Mouse (Mus musculus) R1 (cell line): ENCODE data around the gene Mogs.

Experiments
- DNase-seq: peaks from one replicate; pipeline ENCODE4 v3.0.0-alpha.2; 2018; ENCODE audit warnings: low read depth, low spot score

The Mogs gene

DNA sequence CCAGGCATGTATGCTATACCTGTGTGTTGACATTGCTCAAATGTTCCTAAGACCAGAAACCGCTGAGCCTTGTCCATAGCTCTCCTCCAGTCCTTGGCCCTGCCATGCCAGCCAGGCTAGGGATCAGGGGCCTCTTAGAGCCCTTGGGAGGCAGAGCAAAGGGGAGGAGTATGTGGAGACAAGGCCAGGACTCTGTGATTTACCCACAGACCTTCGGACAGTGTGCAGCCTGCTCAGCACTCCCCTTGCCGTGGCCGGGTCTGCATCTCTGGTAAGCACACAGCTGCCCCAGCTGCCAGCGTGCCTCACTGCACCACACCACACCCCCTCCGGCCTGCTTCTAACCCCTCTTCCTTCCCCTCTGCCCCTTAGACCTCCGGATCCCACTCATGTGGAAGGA lies 32.0 kb downstream of the Mogs start:
- no peak for DNase-seq

DNA sequence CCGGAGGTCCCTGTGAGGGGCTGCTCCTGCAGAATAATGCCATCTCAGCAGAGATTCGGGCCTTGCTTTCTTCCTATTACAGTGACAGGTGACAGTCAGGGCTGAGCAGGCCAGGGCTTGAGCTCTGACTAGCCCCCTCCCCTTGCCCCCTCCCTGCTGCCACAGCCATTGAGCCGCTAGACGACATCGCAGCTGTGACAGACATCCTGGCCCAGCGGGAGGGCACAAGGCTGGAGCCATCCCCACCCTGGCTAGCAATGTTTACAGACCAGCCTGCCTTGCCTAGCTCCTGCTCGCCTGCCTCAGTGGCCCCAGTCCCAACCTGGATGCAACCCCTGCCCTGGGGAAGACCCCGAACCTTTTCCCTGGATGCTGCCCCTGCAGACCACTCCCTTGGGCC lies 36.4 kb downstream of the Mogs start:
- DNase-seq, result no peak

DNA sequence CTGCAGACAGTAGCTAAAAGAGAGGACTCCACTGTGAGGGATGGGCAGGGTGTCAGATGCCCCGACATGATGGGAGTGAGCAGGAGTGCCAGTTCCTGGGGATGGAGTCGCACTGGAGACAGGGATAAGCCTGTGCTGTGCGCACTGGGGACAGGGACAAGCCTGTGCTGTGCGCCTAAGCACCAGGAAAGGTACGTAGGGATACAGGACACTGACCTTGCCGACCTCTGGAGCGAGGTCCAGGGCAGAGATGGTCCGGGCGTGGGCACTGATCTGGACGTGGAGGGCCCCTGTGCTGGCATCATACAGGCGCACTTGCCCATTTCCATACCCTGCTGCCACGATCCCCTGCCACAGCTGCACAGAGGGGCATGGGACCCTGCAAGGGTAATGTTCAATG lies 37.7 kb downstream of the Mogs start:
- no peak for DNase-seq

DNA sequence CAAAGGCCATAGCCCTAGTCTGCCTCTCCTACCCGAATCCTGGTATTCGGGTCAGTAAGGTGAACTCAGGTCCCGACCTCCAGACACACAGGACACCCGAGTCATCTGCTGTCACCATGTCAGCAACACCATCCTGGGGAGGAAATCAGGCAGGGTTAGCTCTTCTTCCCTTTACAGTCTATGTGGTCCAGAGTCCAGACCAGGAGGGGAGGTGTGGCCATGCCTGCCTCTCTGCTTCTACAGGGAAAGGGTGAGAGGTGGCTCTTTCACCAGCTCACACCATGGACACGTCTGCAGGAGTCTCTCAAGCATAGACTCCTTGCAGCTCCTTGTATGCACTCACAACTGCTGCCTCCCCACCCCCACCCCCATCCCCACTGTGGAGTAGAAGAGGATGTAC lies 38.2 kb downstream of the Mogs start:
- DNase-seq, result no peak

DNA sequence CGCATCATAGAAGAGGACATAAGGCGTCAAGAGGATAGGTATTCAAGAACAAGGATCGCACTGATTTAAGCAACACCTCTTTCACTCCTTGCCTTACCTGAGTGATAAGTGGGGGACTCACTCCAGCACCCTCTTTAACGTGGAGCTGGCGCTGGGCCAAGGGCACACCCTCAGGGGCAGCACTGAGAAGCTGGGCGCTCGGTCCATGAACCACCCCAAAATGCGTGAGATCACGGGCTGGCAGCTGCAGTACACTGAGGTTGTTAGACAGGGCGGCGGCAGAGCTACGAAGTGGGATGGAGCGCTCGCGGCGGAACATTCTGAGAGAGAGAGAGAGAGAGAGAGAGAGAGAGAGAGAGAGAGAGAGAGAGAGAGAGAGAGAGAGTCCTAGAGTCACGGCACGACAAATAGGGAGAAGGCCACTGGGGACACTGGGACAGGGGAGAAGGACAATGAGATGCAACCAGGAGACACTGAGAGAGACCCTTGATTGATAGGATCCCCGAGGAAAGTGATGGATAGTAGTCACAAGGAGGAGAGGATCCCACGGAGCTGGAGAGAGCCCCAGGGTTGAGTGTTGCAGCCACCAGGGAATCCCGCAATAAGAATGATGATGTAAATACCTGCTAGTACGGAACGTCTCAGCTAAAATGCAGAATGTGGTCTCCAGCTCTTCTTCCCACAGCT lies 40.4 kb downstream of the Mogs start:
- no peak for DNase-seq

DNA sequence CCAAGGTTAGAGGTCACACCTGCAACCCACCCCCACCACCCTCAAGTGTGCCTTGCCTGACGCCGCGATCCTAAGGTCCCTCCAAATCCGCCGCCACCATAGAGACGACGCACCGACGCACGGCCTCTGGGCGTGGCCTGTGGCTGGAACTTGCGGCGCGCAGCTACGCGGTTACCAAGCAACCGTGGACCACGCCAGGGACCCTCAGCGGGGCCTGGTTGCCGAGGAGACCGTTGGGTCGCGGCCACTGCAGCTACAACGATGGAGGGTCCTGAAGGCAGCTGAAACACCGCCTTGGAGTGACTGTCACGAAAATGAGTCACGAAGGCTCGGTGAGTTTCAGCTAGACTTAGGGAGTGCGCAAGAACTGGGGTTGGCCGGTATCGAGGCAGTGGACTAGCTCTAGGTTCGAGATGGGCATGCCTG lies 41.0 kb downstream of the Mogs start, which contains the start of the genes Wdr54 and 1700003E16Rik:
Wdr54 (minus strand) TSS at position 139 of the 426 bp plus-strand sequence.
1700003E16Rik (plus strand) TSS at position 146 of the 426 bp plus-strand sequence.
- DNase-seq, result peak; percentile 87

DNA sequence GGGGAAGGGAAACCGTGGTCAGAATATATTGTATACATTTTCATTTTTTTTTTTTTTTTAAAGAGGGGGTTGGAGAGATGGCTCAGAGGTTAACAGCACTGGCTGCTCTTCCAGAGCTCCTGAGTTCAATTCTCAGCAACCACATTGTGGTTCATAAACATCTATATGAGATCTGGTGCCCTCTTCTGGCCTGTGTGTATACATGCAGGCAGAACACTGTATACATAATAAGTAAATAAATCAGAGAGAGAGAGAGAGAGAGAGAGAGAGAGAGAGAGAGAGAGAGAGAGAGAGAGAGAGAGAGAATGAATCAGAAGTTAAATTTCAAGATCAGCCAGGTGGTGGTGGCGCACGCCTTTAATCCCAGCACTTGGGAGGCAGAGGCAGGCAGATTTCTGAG lies 44.2 kb downstream of the Mogs start:
- DNase-seq, result peak; percentile 72

DNA sequence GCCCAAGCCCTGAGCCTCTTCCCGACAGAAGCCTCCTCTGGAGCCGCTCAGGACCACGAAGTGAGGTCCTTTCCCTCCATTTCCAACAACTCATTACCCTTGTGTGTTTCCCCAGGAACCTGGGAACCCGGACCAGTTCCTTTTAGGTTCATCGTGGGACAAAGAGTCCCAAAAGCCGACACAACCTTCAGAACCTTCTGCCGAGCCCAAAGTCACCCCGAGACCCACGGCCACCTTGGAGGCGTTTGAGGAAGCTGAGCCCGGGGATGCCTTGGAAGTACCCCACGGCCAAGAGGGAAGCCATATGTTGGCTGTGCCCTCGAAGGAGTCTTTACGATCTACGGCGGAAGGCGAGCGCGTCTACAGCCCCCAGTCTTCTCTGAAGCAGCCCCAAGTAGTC lies 46.1 kb downstream of the Mogs start:
- peak; percentile 25 for DNase-seq

DNA sequence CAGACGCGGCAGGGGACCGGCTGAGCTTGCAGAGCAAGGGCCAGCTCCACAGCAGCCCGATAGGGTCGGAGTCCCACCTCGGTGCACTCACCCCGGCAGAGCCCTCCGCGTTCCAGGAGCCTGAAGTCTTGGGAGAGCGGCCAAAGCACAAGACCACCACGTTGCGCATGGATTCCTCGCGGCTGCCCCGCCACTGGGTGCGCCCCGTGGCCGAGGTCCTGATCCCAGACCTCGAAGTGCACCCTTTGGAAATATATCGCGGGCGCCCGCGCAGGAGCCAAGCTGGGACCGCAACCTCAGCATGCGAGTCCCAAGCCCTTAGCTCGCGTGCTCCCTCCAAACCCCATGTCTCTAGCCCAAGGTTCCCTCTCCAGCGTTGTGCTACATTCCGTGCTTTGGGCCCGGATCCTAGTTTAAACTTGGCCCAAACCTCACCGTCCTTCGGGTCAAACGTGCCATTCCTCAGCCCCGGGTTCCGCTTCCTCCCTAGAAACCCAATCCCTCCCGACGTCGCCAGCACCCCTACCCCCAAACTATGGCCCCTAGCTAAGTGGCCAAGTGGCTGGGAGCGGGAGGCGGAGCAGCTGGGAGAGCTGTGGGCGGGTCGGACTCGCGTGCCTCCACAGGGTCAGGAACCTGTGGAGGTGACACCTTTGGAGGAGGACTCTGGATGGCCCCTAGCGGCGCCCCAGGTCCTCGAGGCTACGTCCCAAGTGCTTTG lies 46.8 kb downstream of the Mogs start:
- peak; percentile 86 for DNase-seq

DNA sequence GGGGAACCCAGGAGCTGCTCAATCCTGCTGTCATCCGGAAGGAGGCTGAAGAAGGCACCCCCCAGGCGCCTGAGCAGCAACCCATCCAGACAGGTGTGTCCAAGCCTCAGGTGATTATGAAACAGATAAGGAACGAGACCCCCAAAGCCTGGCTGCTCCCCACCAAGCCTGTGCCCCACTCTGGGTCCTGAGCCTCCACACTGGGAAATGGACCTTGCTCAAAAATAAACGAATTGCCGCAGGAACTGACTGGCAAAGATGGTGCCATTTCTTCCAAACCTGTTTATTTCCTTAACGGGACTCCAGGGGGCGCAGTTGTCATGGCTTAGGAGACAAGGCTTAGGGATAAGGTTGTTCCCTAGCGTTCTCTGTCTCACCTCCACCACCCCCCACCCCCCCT lies 47.4 kb downstream of the Mogs start:
- DNase-seq, result peak; percentile 91

DNA sequence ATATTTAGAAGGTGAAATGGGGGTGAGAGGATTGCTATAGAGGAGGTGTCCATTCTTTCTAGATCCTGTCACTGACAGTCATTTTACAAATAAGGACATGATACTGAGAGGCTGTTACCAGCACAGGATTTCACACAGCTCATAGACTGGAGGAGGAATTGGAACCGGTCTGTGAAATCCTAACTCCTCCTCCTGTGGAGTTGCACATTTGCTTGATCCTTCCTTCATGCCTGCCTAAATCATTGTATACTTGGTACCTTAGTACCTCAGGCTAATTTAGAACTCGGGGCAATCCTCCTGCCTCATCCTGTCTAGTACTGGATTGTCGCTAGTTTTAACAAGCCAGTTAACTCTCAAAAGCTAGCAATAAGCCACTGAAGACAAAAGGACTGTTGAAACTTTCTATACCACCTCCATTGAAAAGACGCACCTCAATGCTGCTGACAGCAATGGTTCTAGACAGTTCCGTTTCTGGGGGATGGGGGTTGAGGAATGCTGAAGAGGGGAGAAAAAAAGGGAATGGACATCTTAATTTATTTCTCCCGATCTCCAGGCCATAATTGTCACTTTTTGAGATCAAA lies 49.8 kb downstream of the Mogs start:
- DNase-seq, result no peak

DNA sequence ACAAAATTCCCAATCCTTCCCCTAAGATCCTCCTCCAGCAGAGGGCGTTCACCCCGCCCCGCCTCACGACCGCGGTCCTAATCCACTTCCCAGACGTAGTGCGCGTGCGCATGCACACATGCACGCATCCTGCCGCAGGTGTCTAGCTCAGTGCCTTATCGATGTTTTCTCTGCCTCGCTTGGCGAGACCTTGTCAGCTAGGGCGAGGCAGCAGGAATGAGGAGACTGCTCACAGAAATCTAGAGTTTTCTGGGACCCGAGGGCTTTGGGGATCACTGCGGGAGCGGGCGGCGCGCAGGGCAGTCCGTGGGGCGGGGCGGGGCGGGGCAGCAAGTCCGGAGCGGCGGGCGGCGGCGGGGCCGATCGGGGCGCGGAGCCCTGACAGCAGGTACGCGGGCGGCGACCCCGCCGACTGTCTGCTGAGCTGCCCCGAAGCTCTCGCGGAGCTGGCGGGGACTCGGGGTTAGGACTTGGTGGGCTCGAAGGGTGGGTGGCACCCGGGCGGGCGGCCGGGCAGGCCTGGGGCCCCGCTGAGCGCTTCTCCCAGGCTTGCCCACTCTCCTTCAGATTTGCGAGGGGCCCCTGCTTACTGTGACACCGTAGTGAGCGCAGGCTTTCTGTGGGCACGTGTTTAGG lies 50.4 kb downstream of the Mogs start, which contains the start of gene Dctn1:
Dctn1 (plus strand) TSS at position 314 of the 636 bp plus-strand sequence.
- peak; percentile 94 for DNase-seq

DNA sequence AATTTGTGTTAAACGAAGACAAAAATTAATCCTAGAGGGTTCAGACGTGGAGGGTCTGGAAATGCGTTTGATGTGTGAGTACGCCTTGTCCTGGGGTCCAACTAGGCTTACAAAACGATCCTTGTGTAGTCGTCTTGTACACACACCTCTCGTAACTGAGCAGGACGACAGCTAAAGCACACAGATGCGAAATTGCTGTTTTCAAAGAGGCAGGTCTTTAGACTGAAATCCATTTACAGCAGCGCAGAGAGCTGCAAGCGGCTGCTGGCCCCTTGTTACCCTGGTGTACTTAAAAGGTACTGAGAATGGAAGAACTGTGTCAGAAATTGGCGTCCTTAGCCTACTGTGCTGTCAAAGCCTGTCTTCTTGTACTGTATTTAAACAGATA lies 50.9 kb downstream of the Mogs start:
- DNase-seq, result peak; percentile 58
